Comparison of ENCODE assay signal across 19 mouse cellular contexts in the genomic region with DNA sequence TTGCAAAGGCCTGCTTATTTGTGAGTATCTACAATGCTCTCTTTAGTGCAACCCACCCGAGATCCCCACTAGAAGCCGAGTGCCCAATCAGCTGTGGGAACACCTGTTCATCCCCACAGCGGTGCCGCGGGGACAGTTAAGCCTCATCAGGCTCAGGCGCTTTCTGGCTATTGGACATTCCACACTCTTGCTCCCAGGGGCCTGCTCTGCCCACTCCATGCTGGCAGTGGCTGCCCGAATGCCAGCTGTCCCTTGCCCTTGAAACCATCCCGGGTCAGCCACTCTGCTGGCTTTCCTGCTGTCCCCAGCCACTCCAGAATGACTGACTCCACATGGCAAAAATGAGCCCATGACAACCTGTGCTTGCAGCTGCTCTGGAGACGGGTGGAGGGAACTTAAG.
A peak's percentile ranks its signal among the peaks of the same experiment; 100 is the strongest.
DNase-seq lines count a peak whose midpoint lies in the region; ATAC-seq and TF ChIP-seq lines count a peak whose summit lies in the region.
"Had no signal": no experiment of that assay in that cellular context is flagged by ENCODE, and none has a peak within 500 bp of the region (broad histone marks: within the 10 kb centered on the region; RNA-seq: fewer than 3 reads in every experiment).

No protein-coding gene starts in this region.

- peak; percentile 31; the same call in 1 of the 2 replicates for ATAC-seq in hindbrain, embryonic 14.5 days (ENCODE audit: low FRiP score)
- no peak for ATAC-seq in hindbrain, embryonic 12.5 days (ENCODE audit: low FRiP score)
- peak; percentile 91 for ATAC-seq in hindbrain, embryonic 16.5 days
- ATAC-seq: CD4-positive, CD25-positive, alpha-beta regulatory T cell, adult 4 months; midbrain, embryonic 13.5 days had no signal

- H3K4me2 ChIP-seq in hindbrain, embryonic 14.5 days (replicated peaks): no peak overlapping the region
- H3K4me2 ChIP-seq in hindbrain, embryonic 12.5 days (replicated peaks): no peak overlapping the region
- H3K4me2 ChIP-seq in hindbrain, embryonic 16.5 days (ENCODE audit: low read length): no peak overlapping the region
- H3K4me2 ChIP-seq: liver, embryonic 13.5 days; lung, embryonic 15.5 days; midbrain, embryonic 13.5 days had no signal

- no peaks in the 10 kb centered on the region for H3K27me3 ChIP-seq in hindbrain, embryonic 14.5 days (ENCODE audit: control insufficient read depth, insufficient read depth, low read length)
- H3K27me3 ChIP-seq in hindbrain, embryonic 12.5 days: no peaks in the 10 kb centered on the region
- no peaks in the 10 kb centered on the region for H3K27me3 ChIP-seq in hindbrain, embryonic 16.5 days (replicated peaks; ENCODE audit: control insufficient read depth, insufficient read depth, low read length)
- H3K27me3 ChIP-seq: liver, embryonic 13.5 days; lung, embryonic 15.5 days; midbrain, embryonic 13.5 days had no signal

- no peaks in the 10 kb centered on the region for H3K4me1 ChIP-seq in hindbrain, embryonic 14.5 days (replicated peaks; ENCODE audit: control insufficient read depth, insufficient read depth, low read length)
- no peaks in the 10 kb centered on the region for H3K4me1 ChIP-seq in hindbrain, embryonic 12.5 days
- H3K4me1 ChIP-seq in hindbrain, embryonic 16.5 days (ENCODE audit: control insufficient read depth, insufficient read depth, low read depth, low read length): no peaks in the 10 kb centered on the region
- H3K4me1 ChIP-seq: liver, embryonic 13.5 days; lung, embryonic 15.5 days; midbrain, embryonic 13.5 days had no signal

- no peak for TF ChIP-seq POLR2A in brain, embryonic 14.5 days (IDR thresholded peaks at IDR 0.05; ENCODE audit: borderline replicate concordance, extremely low read depth, insufficient read depth, insufficient read length, poor library complexity, severe bottlenecking)

- no peak for TF ChIP-seq CTCF in brain, embryonic 14.5 days (IDR thresholded peaks at IDR 0.05; ENCODE audit: borderline replicate concordance, extremely low read depth, insufficient read depth, insufficient read length)

- H3K36me3 ChIP-seq in hindbrain, embryonic 14.5 days (replicated peaks; ENCODE audit: control insufficient read depth, insufficient read depth): no peaks in the 10 kb centered on the region
- no peaks in the 10 kb centered on the region for H3K36me3 ChIP-seq in hindbrain, embryonic 12.5 days
- no peaks in the 10 kb centered on the region for H3K36me3 ChIP-seq in hindbrain, embryonic 16.5 days (ENCODE audit: control insufficient read depth, insufficient read depth, low read length)
- H3K36me3 ChIP-seq: G1E; liver, embryonic 13.5 days; lung, embryonic 15.5 days; midbrain, embryonic 13.5 days had no signal

- no peak overlapping the region for H3K4me3 ChIP-seq in hindbrain, embryonic 14.5 days (replicated peaks; ENCODE audit: low read length)
- no peak overlapping the region for H3K4me3 ChIP-seq in hindbrain, embryonic 12.5 days
- H3K4me3 ChIP-seq in hindbrain, embryonic 16.5 days (ENCODE audit: low read length): no peak overlapping the region
- H3K4me3 ChIP-seq: liver, embryonic 13.5 days; lung, embryonic 15.5 days; midbrain, embryonic 13.5 days had no signal

- DNase-seq in hindbrain, embryonic 14.5 days (ENCODE audit: low spot score): no peak
- peak; percentile 2 for DNase-seq in 3134 (ENCODE audit: extremely low read depth, insufficient read length, low spot score)
- peak; percentile 40 for DNase-seq in brain, embryonic 14.5 days (ENCODE audit: low read depth)
- DNase-seq in layer of hippocampus, adult 8-10 months (ENCODE audit: low spot score in 2 of 2): no peak
- no peak for DNase-seq in thymus, postnatal 10 days (ENCODE audit: low spot score in 2 of 2)
- DNase-seq: heart, postnatal 4 days; kidney, adult 11 months; layer of hippocampus, adult 9-11 months; liver, embryonic 13.5 days; right cerebral cortex, postnatal 14 days; thymus, postnatal 36 days had no signal

- no peak overlapping the region for H3K9ac ChIP-seq in hindbrain, embryonic 14.5 days
- no peak overlapping the region for H3K9ac ChIP-seq in hindbrain, embryonic 12.5 days
- no peak overlapping the region for H3K9ac ChIP-seq in hindbrain, embryonic 16.5 days (ENCODE audit: low read depth, low read length)
- H3K9ac ChIP-seq: liver, embryonic 13.5 days; lung, embryonic 15.5 days; midbrain, embryonic 13.5 days had no signal

- no peak overlapping the region for H3K27ac ChIP-seq in hindbrain, embryonic 14.5 days
- no peak overlapping the region for H3K27ac ChIP-seq in hindbrain, embryonic 12.5 days
- H3K27ac ChIP-seq in hindbrain, embryonic 16.5 days (ENCODE audit: low read depth, low read length): no peak overlapping the region
- H3K27ac ChIP-seq: kidney, postnatal 0 days; liver, embryonic 13.5 days; lung, embryonic 15.5 days; macrophage; midbrain, embryonic 13.5 days had no signal

- 57% methylated on average over 9 of the region's 9 CpGs for whole genome bisulfite sequencing in hindbrain, embryonic 14.5 days
- WGBS in hindbrain, embryonic 12.5 days: 70% methylated on average over 9 of the region's 9 CpGs
- 55% methylated on average over 9 of the region's 9 CpGs for WGBS in hindbrain, embryonic 16.5 days

- no peaks in the 10 kb centered on the region for H3K9me3 ChIP-seq in hindbrain, embryonic 14.5 days (ENCODE audit: control insufficient read depth, low read length)
- no peaks in the 10 kb centered on the region for H3K9me3 ChIP-seq in hindbrain, embryonic 12.5 days (replicated peaks)
- H3K9me3 ChIP-seq in hindbrain, embryonic 16.5 days (ENCODE audit: control insufficient read depth, low read length): no peaks in the 10 kb centered on the region
- H3K9me3 ChIP-seq: G1E; liver, embryonic 13.5 days; lung, embryonic 15.5 days; midbrain, embryonic 13.5 days had no signal

Comparison
In these comparisons a context has a peak if more than half of its experiments do, and no peak if none do; other contexts are left out.
1. DNase-seq: peak in 3134 (single experiment) and brain, embryonic 14.5 days (single experiment); none in hindbrain, embryonic 14.5 days (single experiment), layer of hippocampus, adult 8-10 months (0 of 2) and thymus, postnatal 10 days (0 of 2).